Mouse (Mus musculus) liver, postnatal 0 days (tissue): ENCODE measurements around the gene Utrn.

ENCODE experiments used
- CTCF ChIP-seq: sonication (generic); IDR thresholded peaks from 2 replicates; pipeline ENCODE4 v1.5.1; 2016; ENCODE audit warnings: antibody characterized with exemption, low read depth
- EP300 ChIP-seq: IDR thresholded peaks from 2 replicates; pipeline ENCODE4 v1.6.1; 2016; ENCODE audit warnings: antibody characterized with exemption, low read depth, mild to moderate bottlenecking

- TF ChIP-seq CTCF (no peak), EP300 (no peak)
Measured at GRCm38 (mm10) chr10:12703526-12703925, 165.6 kb downstream of the Utrn start.
